Mouse (Mus musculus) G1E (cell line): ENCODE measurements at regions not wholly inside any gene's neighbourhood (a gene's known extent, or its start where the extent isn't known, plus 50 kb on each side); places are given as distances from the start of the nearest gene placed in this dataset.

Experiments used
- ATAC-seq: 2 replicates; pipeline ENCODE4 v1.8.0; 2016; ENCODE audit warnings: mild to moderate bottlenecking; ENCODE audit not compliant: insufficient number of reproducible peaks, poor library complexity, low FRiP score, severe bottlenecking; ENCODE audit errors: extremely low read depth
- DNase-seq: peaks from one replicate; pipeline ENCODE4 v3.0.0; 2012; ENCODE audit warnings: low spot score
- H3K27me3 ChIP-seq: 2 replicates; pipeline ENCODE4 v1.6.1; 2012; ENCODE audit warnings: mild to moderate bottlenecking, low read length, inconsistent platforms; ENCODE audit not compliant: insufficient read depth
- H3K36me3 ChIP-seq: replicated peaks from 2 replicates; pipeline ENCODE3; 2012; ENCODE audit warnings: mild to moderate bottlenecking, inconsistent platforms
- H3K4me1 ChIP-seq: 2 replicates; pipeline ENCODE4 v1.6.1; 2012; ENCODE audit warnings: low read depth, low read length, inconsistent platforms, mixed read lengths; ENCODE audit not compliant: insufficient read depth
- H3K4me3 ChIP-seq: 2 replicates; pipeline ENCODE4 v1.5.1; 2012; ENCODE audit warnings: low read depth, mild to moderate bottlenecking, inconsistent platforms, low read length, moderate library complexity, mixed read lengths
- H3K9me3 ChIP-seq: replicated peaks from 2 replicates; pipeline ENCODE4 v1.6.1; 2012; ENCODE audit warnings: inconsistent platforms
- CTCF ChIP-seq: IDR thresholded peaks from 2 replicates; pipeline ENCODE4 v1.5.1; 2012; ENCODE audit warnings: low read depth, low read length, inconsistent platforms, mixed read lengths
- GATA1 ChIP-seq: IDR thresholded peaks from 2 replicates; pipeline ENCODE4 v1.6.1; 2012; ENCODE audit warnings: borderline replicate concordance, low read length, inconsistent platforms, mixed read lengths
- GATA2 ChIP-seq: IDR thresholded peaks from 2 replicates; pipeline ENCODE4 v1.6.1; 2012; ENCODE audit warnings: low read depth, low read length, inconsistent platforms, borderline replicate concordance
- POLR2AphosphoS5 ChIP-seq: IDR thresholded peaks from 2 replicates; pipeline ENCODE4 v1.6.1; 2012; ENCODE audit warnings: low read depth, low read length, inconsistent platforms; ENCODE audit not compliant: insufficient replicate concordance
- TAL1 ChIP-seq: conservative IDR thresholded peaks from 2 replicates; pipeline ENCODE4 v1.6.1; 2012; ENCODE audit warnings: low read depth, low read length, inconsistent platforms, mixed read lengths

- ATAC-seq (no peak), DNase-seq (no peak)
- TF ChIP-seq CTCF, result no peak
- no peak for TF ChIP-seq GATA1
- no peak for TF ChIP-seq TAL1
- TF ChIP-seq POLR2AphosphoS5, result no peak
- TF ChIP-seq GATA2, result no peak
- no peak overlapping the region for H3K4me3 ChIP-seq
- H3K27me3 ChIP-seq, result no peaks in the 10 kb centered on the region
- H3K9me3 ChIP-seq, result no peaks in the 10 kb centered on the region
- H3K4me1 ChIP-seq, result no peaks in the 10 kb centered on the region
- no peaks in the 10 kb centered on the region for H3K36me3 ChIP-seq
Observed at GRCm38 (mm10) chr4:124254446-124255182, 336.8 kb upstream of the 4930535I16Rik start.

GRCm38 (mm10) chr4:124241600-124241999 is 323.8 kb upstream of the 4930535I16Rik start:
- Histone ChIP-seq H3K27me3 (no peaks in the 10 kb centered on the region), H3K36me3 (no peaks in the 10 kb centered on the region), H3K4me3 (no peak overlapping the region), H3K4me1 (no peaks in the 10 kb centered on the region), H3K9me3 (no peaks in the 10 kb centered on the region)
- ATAC-seq (no peak), DNase-seq (no peak)
- TF ChIP-seq GATA2, result no peak
- TF ChIP-seq TAL1, result no peak
- TF ChIP-seq CTCF, result no peak
- TF ChIP-seq POLR2AphosphoS5, result no peak
- no peak for TF ChIP-seq GATA1

- Histone ChIP-seq H3K9me3 (no peaks in the 10 kb centered on the region), H3K4me1 (no peaks in the 10 kb centered on the region), H3K36me3 (no peaks in the 10 kb centered on the region), H3K4me3 (no peak overlapping the region), H3K27me3 (no peaks in the 10 kb centered on the region)
- no peak for TF ChIP-seq POLR2AphosphoS5
- TF ChIP-seq GATA1, result no peak
- TF ChIP-seq CTCF, result no peak
- no peak for TF ChIP-seq TAL1
- TF ChIP-seq GATA2, result no peak
- ATAC-seq (no peak), DNase-seq (no peak)
Observed at GRCm38 (mm10) chr4:124236476-124236875, 318.7 kb upstream of the 4930535I16Rik start.

GRCm38 (mm10) chr4:124228537-124228936 is 310.7 kb upstream of the 4930535I16Rik start:
- TF ChIP-seq GATA2 (no peak), POLR2AphosphoS5 (no peak), GATA1 (no peak), CTCF (no peak), TAL1 (no peak)
- DNase-seq (peak; percentile 9), ATAC-seq (no peak)
- Histone ChIP-seq H3K4me3 (no peak overlapping the region), H3K9me3 (no peaks in the 10 kb centered on the region), H3K4me1 (no peaks in the 10 kb centered on the region), H3K27me3 (no peaks in the 10 kb centered on the region; the same call in 1 of the 2 replicates), H3K36me3 (no peaks in the 10 kb centered on the region)

GRCm38 (mm10) chr4:124223646-124224500 is 306.1 kb upstream of the 4930535I16Rik start:
- Histone ChIP-seq H3K9me3 (no peaks in the 10 kb centered on the region), H3K27me3 (no peaks in the 10 kb centered on the region; the same call in 1 of the 2 replicates), H3K4me1 (no peaks in the 10 kb centered on the region), H3K4me3 (no peak overlapping the region), H3K36me3 (no peaks in the 10 kb centered on the region)
- no peak for DNase-seq
- no peak for ATAC-seq
- TF ChIP-seq POLR2AphosphoS5 (no peak), GATA2 (no peak), CTCF (no peak), GATA1 (no peak), TAL1 (no peak)

GRCm38 (mm10) chr4:124221736-124222135 is 303.9 kb upstream of the 4930535I16Rik start:
- Histone ChIP-seq H3K4me1 (no peaks in the 10 kb centered on the region), H3K9me3 (no peaks in the 10 kb centered on the region), H3K4me3 (no peak overlapping the region), H3K36me3 (no peaks in the 10 kb centered on the region), H3K27me3 (no peaks in the 10 kb centered on the region; the same call in 1 of the 2 replicates)
- TF ChIP-seq GATA2, result no peak
- no peak for TF ChIP-seq TAL1
- TF ChIP-seq POLR2AphosphoS5, result no peak
- TF ChIP-seq CTCF, result no peak
- no peak for TF ChIP-seq GATA1
- DNase-seq, result no peak
- ATAC-seq, result no peak
